Mouse (Mus musculus): ENCODE measurements around the gene Gm20715. TPM values are rescaled to one million over a fixed set of nuclear protein-coding genes. Genes with fewer than 3 reads are reported as not detected.
"Not testable (repeated sequence)": the region's sequence is repeated elsewhere in the genome, so short reads cannot be mapped to it uniquely, and the experiment has no call there.

Gm20715 gene
- total and polyA plus RNA-seq, 2 experiments = not detected

DNA sequence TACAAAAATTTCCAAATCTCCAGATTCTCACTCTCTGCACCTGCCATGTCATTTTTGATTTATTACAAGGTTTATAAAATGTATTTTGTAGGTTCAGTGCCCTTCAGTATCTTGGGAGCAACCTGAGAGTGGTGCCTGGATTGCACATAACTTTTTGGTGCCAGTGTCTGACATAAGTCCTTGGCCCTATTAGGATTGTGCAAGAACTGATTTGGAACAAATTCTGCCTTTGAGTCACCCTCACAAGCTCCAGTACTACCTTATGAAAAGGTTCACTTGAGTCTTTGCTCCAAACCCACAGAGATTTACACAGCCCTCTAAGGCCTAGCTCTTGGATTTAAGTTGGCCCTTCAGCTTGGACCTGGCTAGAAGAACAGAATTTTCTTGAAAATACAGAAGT is 56.9 kb downstream of the Gm20715 start, which contains the start of gene Olfr1346:
TSS of gene Olfr1346 (plus strand) at position 151 of the 400 bp plus-strand sequence.
- Histone ChIP-seq H3K27ac (replicated peaks; ENCODE audit: insufficient read depth, low read depth, low read length) (no peak within 1 kb of the TSS), H3K9ac (ENCODE audit: low read depth, low read length) (no peak within 1 kb of the TSS), H3K79me2 (ENCODE audit: control insufficient read depth, insufficient read depth, low read length) (no peaks in the 10 kb centered on the region), H3K4me3 (ENCODE audit: insufficient read depth, low read depth, low read length) (no peak within 1 kb of the TSS), H3K27me3 (ENCODE audit: control insufficient read depth, insufficient read depth, low read length) (no peaks in the 10 kb centered on the region), H3K4me1 (ENCODE audit: control insufficient read depth, insufficient read depth, low read length) (no peaks in the 10 kb centered on the region), H3K36me3 (ENCODE audit: control insufficient read depth, insufficient read depth, low read length) (no peaks in the 10 kb centered on the region)
- TF ChIP-seq POLR2A (IDR thresholded peaks at IDR 0.05; ENCODE audit: extremely low read depth, insufficient read depth, low read length) (no peak), CTCF (IDR thresholded peaks at IDR 0.05; ENCODE audit: low read depth, low read length) (no peak)
- peak; percentile 81 for DNase-seq (ENCODE audit: extremely low read depth, low read depth, low spot score)

DNA sequence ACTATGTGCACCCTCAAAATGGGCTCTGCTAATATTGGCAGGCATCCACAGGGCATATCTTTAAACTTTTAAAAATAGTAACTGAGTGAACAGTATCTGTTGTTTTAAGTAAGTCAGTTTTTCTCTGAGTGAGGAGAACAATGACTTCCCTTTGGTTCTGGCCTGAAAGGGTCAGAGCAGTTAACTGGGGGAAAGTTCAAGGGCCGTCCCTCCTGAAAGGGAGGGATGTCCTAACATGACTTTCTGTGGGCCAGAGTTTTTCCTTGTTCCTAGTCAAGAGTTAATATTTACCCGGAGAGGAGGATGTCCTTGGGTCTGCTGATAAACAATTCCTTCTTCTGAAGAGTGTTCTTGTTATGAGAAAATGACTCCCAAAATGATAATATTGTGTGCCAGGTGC is 67.6 kb downstream of the Gm20715 start:
- H3K27ac ChIP-seq (replicated peaks; ENCODE audit: insufficient read depth, low read depth, low read length); H3K27me3 ChIP-seq (ENCODE audit: control insufficient read depth, insufficient read depth, low read length); H3K4me1 ChIP-seq (ENCODE audit: control insufficient read depth, insufficient read depth, low read length); H3K4me3 ChIP-seq (ENCODE audit: insufficient read depth, low read depth, low read length); H3K36me3 ChIP-seq (ENCODE audit: control insufficient read depth, insufficient read depth, low read length); H3K79me2 ChIP-seq (ENCODE audit: control insufficient read depth, insufficient read depth, low read length); H3K9ac ChIP-seq (ENCODE audit: low read depth, low read length): not testable (repeated sequence)
- WGBS = 26% methylated on average over 2 of the region's 2 CpGs
- DNase-seq (ENCODE audit: extremely low read depth, low read depth, low spot score) = peak; percentile 58

DNA sequence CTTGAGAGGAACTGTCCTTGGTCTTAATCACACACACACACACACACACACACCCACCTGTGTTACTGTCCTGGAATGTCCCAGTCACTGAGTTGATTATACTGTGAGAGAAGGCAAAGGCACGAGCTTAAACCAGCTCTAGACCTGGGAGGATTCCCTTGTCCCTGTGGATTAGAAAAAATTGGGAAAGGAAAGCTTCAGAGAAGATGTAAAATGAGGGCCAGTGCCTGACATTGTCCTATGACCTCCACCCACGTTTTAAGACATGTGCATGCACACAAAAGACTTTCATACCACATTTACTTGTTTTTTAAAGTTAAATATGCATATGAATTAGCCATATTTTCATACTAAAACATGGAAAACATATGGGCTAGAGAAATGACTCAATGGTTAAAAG is 76.8 kb downstream of the Gm20715 start, which contains the start of gene Olfr5:
TSS of gene Olfr5 (minus strand) at position 101 of the 400 bp plus-strand sequence.
- H3K27me3 ChIP-seq (ENCODE audit: control insufficient read depth, insufficient read depth, low read length) = no peaks in the 10 kb centered on the region
- no peaks in the 10 kb centered on the region for H3K4me1 ChIP-seq (ENCODE audit: control insufficient read depth, insufficient read depth, low read length)
- no peak for DNase-seq (ENCODE audit: extremely low read depth, low read depth, low spot score)
- TF ChIP-seq CTCF (IDR thresholded peaks at IDR 0.05; ENCODE audit: low read depth, low read length) = no peak
- TF ChIP-seq POLR2A (IDR thresholded peaks at IDR 0.05; ENCODE audit: extremely low read depth, insufficient read depth, low read length) = no peak
- H3K27ac ChIP-seq (replicated peaks; ENCODE audit: insufficient read depth, low read depth, low read length) = no peak within 1 kb of the TSS
- H3K9ac ChIP-seq (ENCODE audit: low read depth, low read length) = no peak within 1 kb of the TSS
- no peaks in the 10 kb centered on the region for H3K79me2 ChIP-seq (ENCODE audit: control insufficient read depth, insufficient read depth, low read length)
- 8% methylated on average over 2 of the region's 2 CpGs for WGBS
- H3K4me3 ChIP-seq (ENCODE audit: insufficient read depth, low read depth, low read length) = no peak within 1 kb of the TSS
- H3K36me3 ChIP-seq (ENCODE audit: control insufficient read depth, insufficient read depth, low read length) = no peaks in the 10 kb centered on the region

Other genes with a start within 250 kb of the Gm20715 start
- gene Zfp444, start 238.1 kb upstream of the Gm20715 start, total RNA-seq (2014; rRNA removed) = 11.0 and 17.5 TPM in 2 replicates
- 23.9 and 29.7 TPM in 2 replicates for gene Zfp444, start 238.1 kb upstream of the Gm20715 start, polyA plus RNA-seq (2012; rRNA removed)
- not detected in 2 replicates for gene Galp, start 213.2 kb upstream of the Gm20715 start, total RNA-seq (2014; rRNA removed)
- not detected in 2 replicates for gene Galp, start 213.2 kb upstream of the Gm20715 start, polyA plus RNA-seq (2012; rRNA removed)
- not detected in 2 replicates for gene Zscan5b, start 188.0 kb upstream of the Gm20715 start, total RNA-seq (2014; rRNA removed)
- gene Zscan5b, start 188.0 kb upstream of the Gm20715 start, polyA plus RNA-seq (2012; rRNA removed) = not detected in 2 replicates
- not detected in 2 replicates for gene Epp13, start 157.6 kb upstream of the Gm20715 start, total RNA-seq (2014; rRNA removed)
- not detected in 2 replicates for gene Epp13, start 157.6 kb upstream of the Gm20715 start, polyA plus RNA-seq (2012; rRNA removed)
- gene Zfp667, start 123.7 kb upstream of the Gm20715 start, total RNA-seq (2014; rRNA removed) = 1.5 and 1.6 TPM in 2 replicates
- 0.21 and 0.43 TPM in 2 replicates for gene Zfp667, start 123.7 kb upstream of the Gm20715 start, polyA plus RNA-seq (2012; rRNA removed)
- gene Zfp583, start 79.0 kb upstream of the Gm20715 start, total RNA-seq (2014; rRNA removed) = 0.27 and 0.28 TPM in 2 replicates
- gene Zfp583, start 79.0 kb upstream of the Gm20715 start, polyA plus RNA-seq (2012; rRNA removed) = 0.05 TPM in 1 of 2 replicates, not detected in the other
- under 0.01 and 0.07 TPM in 2 replicates for gene Gm3854, start 66.5 kb upstream of the Gm20715 start, total RNA-seq (2014; rRNA removed)
- not detected in 2 replicates for gene Gm3854, start 66.5 kb upstream of the Gm20715 start, polyA plus RNA-seq (2012; rRNA removed)
- 0.74 and 1.3 TPM in 2 replicates for gene Zfp78, start 47.0 kb upstream of the Gm20715 start, total RNA-seq (2014; rRNA removed)
- gene Zfp78, start 47.0 kb upstream of the Gm20715 start, polyA plus RNA-seq (2012; rRNA removed) = 0.21 and 0.68 TPM in 2 replicates
- 1.2 and 1.9 TPM in 2 replicates for gene Zfp28, start 27.0 kb upstream of the Gm20715 start, total RNA-seq (2014; rRNA removed)
- gene Zfp28, start 27.0 kb upstream of the Gm20715 start, polyA plus RNA-seq (2012; rRNA removed) = 0.21 and 0.51 TPM in 2 replicates
- gene Smim17, start 11.6 kb upstream of the Gm20715 start, total RNA-seq (2014; rRNA removed) = not detected in 2 replicates
- gene Smim17, start 11.6 kb upstream of the Gm20715 start, polyA plus RNA-seq (2012; rRNA removed) = not detected in 2 replicates
- not detected in 2 replicates for gene Olfr1344, start 28.4 kb downstream of the Gm20715 start, total RNA-seq (2014; rRNA removed)
- not detected in 2 replicates for gene Olfr1344, start 28.4 kb downstream of the Gm20715 start, polyA plus RNA-seq (2012; rRNA removed)
- gene Olfr1336, start 45.9 kb downstream of the Gm20715 start, total RNA-seq (2014; rRNA removed) = not detected in 2 replicates
- gene Olfr1336, start 45.9 kb downstream of the Gm20715 start, polyA plus RNA-seq (2012; rRNA removed) = not detected in 2 replicates
- gene Olfr1346, start 56.8 kb downstream of the Gm20715 start, total RNA-seq (2014; rRNA removed) = not detected in 2 replicates
- gene Olfr1346, start 56.8 kb downstream of the Gm20715 start, polyA plus RNA-seq (2012; rRNA removed) = not detected in 2 replicates
- not detected in 2 replicates for gene Olfr5, start 76.7 kb downstream of the Gm20715 start, total RNA-seq (2014; rRNA removed)
- not detected in 2 replicates for gene Olfr5, start 76.7 kb downstream of the Gm20715 start, polyA plus RNA-seq (2012; rRNA removed)
- gene Olfr1347, start 89.5 kb downstream of the Gm20715 start, total RNA-seq (2014; rRNA removed) = not detected in 2 replicates
- not detected in 2 replicates for gene Olfr1347, start 89.5 kb downstream of the Gm20715 start, polyA plus RNA-seq (2012; rRNA removed)
- gene Olfr1348, start 98.5 kb downstream of the Gm20715 start, total RNA-seq (2014; rRNA removed) = not detected in 2 replicates
- gene Olfr1348, start 98.5 kb downstream of the Gm20715 start, polyA plus RNA-seq (2012; rRNA removed) = not detected in 2 replicates
- gene Olfr1349, start 112.7 kb downstream of the Gm20715 start, total RNA-seq (2014; rRNA removed) = not detected in 2 replicates
- not detected in 2 replicates for gene Olfr1349, start 112.7 kb downstream of the Gm20715 start, polyA plus RNA-seq (2012; rRNA removed)
- gene Olfr1350, start 154.6 kb downstream of the Gm20715 start, total RNA-seq (2014; rRNA removed) = not detected in 2 replicates
- gene Olfr1350, start 154.6 kb downstream of the Gm20715 start, polyA plus RNA-seq (2012; rRNA removed) = not detected in 2 replicates